25 mouse cellular contexts compared by ENCODE assay signal in genomic region chr13:60222336-60222735, GRCm38 (mm10). TPM values are rescaled to one million over a fixed set of nuclear protein-coding genes. Genes with fewer than 3 reads are reported as not detected.
DNase-seq lines count a peak whose midpoint lies in the region; ATAC-seq and TF ChIP-seq lines count a peak whose summit lies in the region.
"Had no signal": no experiment of that assay in that cellular context is flagged by ENCODE, and none has a peak within 500 bp of the region (broad histone marks: within the 10 kb centered on the region; RNA-seq: fewer than 3 reads in every experiment).

No protein-coding gene starts in this region.

- peak overlapping the region; percentile 22; the same call in 1 of the 2 replicates for H3K27ac ChIP-seq in heart, embryonic 13.5 days (replicated peaks)
- H3K27ac ChIP-seq in lung, embryonic 14.5 days (ENCODE audit: low read depth), result peak overlapping the region; percentile 70; the same call in 1 of the 2 replicates
- peak overlapping the region; percentile 54; the same call in 1 of the 2 replicates for H3K27ac ChIP-seq in intestine, embryonic 15.5 days
- H3K27ac ChIP-seq in stomach, embryonic 15.5 days, result peak overlapping the region; percentile 41
- H3K27ac ChIP-seq: forebrain, embryonic 15.5 days; hindbrain, embryonic 14.5 days; liver, embryonic 12.5 days had no signal

- no peak overlapping the region for H3K4me2 ChIP-seq in heart, embryonic 13.5 days
- H3K4me2 ChIP-seq in lung, embryonic 14.5 days, result peak overlapping the region; percentile 12; the same call in 1 of the 2 replicates
- no peak overlapping the region for H3K4me2 ChIP-seq in intestine, embryonic 15.5 days (replicated peaks)
- H3K4me2 ChIP-seq in stomach, embryonic 15.5 days, result no peak overlapping the region
- H3K4me2 ChIP-seq: forebrain, embryonic 15.5 days; hindbrain, embryonic 14.5 days; liver, embryonic 12.5 days; midbrain, embryonic 11.5 days had no signal

- H3K4me3 ChIP-seq in heart, embryonic 13.5 days, result no peak overlapping the region
- no peak overlapping the region for H3K4me3 ChIP-seq in lung, embryonic 14.5 days (ENCODE audit: low read depth, low read length)
- no peak overlapping the region for H3K4me3 ChIP-seq in lung, adult 2 months (replicated peaks; ENCODE audit: extremely low read depth, low read depth, low read length)
- no peak overlapping the region for H3K4me3 ChIP-seq in intestine, embryonic 15.5 days (replicated peaks)
- no peak overlapping the region for H3K4me3 ChIP-seq in stomach, embryonic 15.5 days (replicated peaks)
- H3K4me3 ChIP-seq: forebrain, embryonic 15.5 days; liver, embryonic 12.5 days had no signal

- H3K9me3 ChIP-seq in heart, embryonic 13.5 days, result no peaks in the 10 kb centered on the region
- H3K9me3 ChIP-seq in lung, embryonic 14.5 days (ENCODE audit: low read depth, low read length), result no peaks in the 10 kb centered on the region
- no peaks in the 10 kb centered on the region for H3K9me3 ChIP-seq in intestine, embryonic 15.5 days
- no peaks in the 10 kb centered on the region for H3K9me3 ChIP-seq in stomach, embryonic 15.5 days
- H3K9me3 ChIP-seq: forebrain, embryonic 15.5 days; liver, embryonic 12.5 days had no signal

- no peaks in the 10 kb centered on the region for H3K36me3 ChIP-seq in heart, embryonic 13.5 days
- no peaks in the 10 kb centered on the region for H3K36me3 ChIP-seq in lung, embryonic 14.5 days (ENCODE audit: insufficient read depth)
- no peaks in the 10 kb centered on the region for H3K36me3 ChIP-seq in intestine, embryonic 15.5 days
- H3K36me3 ChIP-seq in stomach, embryonic 15.5 days, result no peaks in the 10 kb centered on the region
- H3K36me3 ChIP-seq: forebrain, embryonic 15.5 days; liver, embryonic 12.5 days had no signal

- ATAC-seq in heart, embryonic 13.5 days (ENCODE audit: extremely low read depth, insufficient number of reproducible peaks, low FRiP score, low TSS enrichment), result no peak
- ATAC-seq in lung, embryonic 14.5 days (ENCODE audit: insufficient read depth), result no peak
- no peak for ATAC-seq in intestine, embryonic 15.5 days
- no peak for ATAC-seq in stomach, embryonic 15.5 days (ENCODE audit: insufficient read depth, low FRiP score, low read depth)
- ATAC-seq: CD4-positive, CD25-positive, alpha-beta regulatory T cell, adult 4 months; forebrain, embryonic 15.5 days; inflammation-experienced regulatory T-cells, adult 6 months; liver, embryonic 12.5 days had no signal

- 72% methylated on average over 11 of the region's 11 CpGs for WGBS in heart, embryonic 13.5 days
- WGBS in lung, embryonic 14.5 days, result 47% methylated on average over 11 of the region's 11 CpGs
- WGBS in lung, adult 2 months, result 74% methylated on average over 11 of the region's 11 CpGs
- 51% methylated on average over 11 of the region's 11 CpGs for WGBS in intestine, embryonic 15.5 days
- WGBS in stomach, embryonic 15.5 days, result 53% methylated on average over 11 of the region's 11 CpGs

- no peak for TF ChIP-seq POLR2A in lung, adult 2 months (IDR thresholded peaks at IDR 0.05; ENCODE audit: borderline replicate concordance, extremely low read depth, low read depth, low read length)

- no peak overlapping the region for H3K9ac ChIP-seq in heart, embryonic 13.5 days
- H3K9ac ChIP-seq in lung, embryonic 14.5 days, result no peak overlapping the region
- no peak overlapping the region for H3K9ac ChIP-seq in intestine, embryonic 15.5 days
- H3K9ac ChIP-seq in stomach, embryonic 15.5 days, result no peak overlapping the region
- H3K9ac ChIP-seq: forebrain, embryonic 15.5 days; hindbrain, embryonic 14.5 days; liver, embryonic 12.5 days had no signal

- 0 out of 2 replicates have a peak, but pooled peaks have one; percentile 13 for TF ChIP-seq CTCF in lung, embryonic 14.5 days (IDR thresholded peaks at IDR 0.05; ENCODE audit: low read depth)
- TF ChIP-seq CTCF in lung, adult 2 months (IDR thresholded peaks at IDR 0.05; ENCODE audit: insufficient read depth, low read length), result no peak

- no peak for DNase-seq in heart, adult 9 months (ENCODE audit: low spot score in 2 of 2)
- peak; percentile 76 for DNase-seq in lung, embryonic 14.5 days
- no peak for DNase-seq in lung, adult 2 months
- no peak for DNase-seq in adrenal gland, adult (ENCODE audit: inconsistent age in 2 of 2, low spot score in 1 of 2)
- no peak for DNase-seq in urinary bladder, postnatal 10 days (ENCODE audit: low spot score)
- DNase-seq: adrenal gland, postnatal 36 days; cerebellum, adult 11-12 months; cerebellum, postnatal 10 days; gastrocnemius, postnatal 14 days; heart, adult 18-20 months; heart, postnatal 4 days; kidney, postnatal 10 days; left cerebral cortex, postnatal 4 days; lung, postnatal 14 days; right cerebral cortex, adult 18-20 months; thymus, postnatal 25 days had no signal

- H3K27me3 ChIP-seq in heart, embryonic 13.5 days (replicated peaks), result no peaks in the 10 kb centered on the region
- H3K27me3 ChIP-seq in lung, embryonic 14.5 days (ENCODE audit: insufficient read depth, low read length), result no peaks in the 10 kb centered on the region
- H3K27me3 ChIP-seq in intestine, embryonic 15.5 days (replicated peaks), result no peaks in the 10 kb centered on the region
- no peaks in the 10 kb centered on the region for H3K27me3 ChIP-seq in stomach, embryonic 15.5 days (replicated peaks)
- H3K27me3 ChIP-seq: forebrain, embryonic 15.5 days; liver, embryonic 12.5 days had no signal

- peaks cover 25% of the 10 kb centered on the region for H3K4me1 ChIP-seq in heart, embryonic 13.5 days
- H3K4me1 ChIP-seq in lung, embryonic 14.5 days (ENCODE audit: insufficient read depth), result peaks cover 10% of the 10 kb centered on the region
- H3K4me1 ChIP-seq in lung, adult 2 months (ENCODE audit: control insufficient read depth, insufficient read depth, low read length), result peaks cover 3% of the 10 kb centered on the region; the same call in 1 of the 2 replicates
- peaks cover 14% of the 10 kb centered on the region for H3K4me1 ChIP-seq in intestine, embryonic 15.5 days (replicated peaks)
- H3K4me1 ChIP-seq in stomach, embryonic 15.5 days, result peaks cover 15% of the 10 kb centered on the region
- H3K4me1 ChIP-seq: liver, embryonic 12.5 days had no signal

RNA-seq across cellular contexts. Expression of gene Gas1, which starts 45.2 kb away (rescaled TPM):
- polyA plus RNA-seq in heart, embryonic 13.5 days (2015; fragmentation: Nextera tagmentation; extraction: Ambion mirVana), result 26.2 and 30.3 TPM in 2 replicates
- polyA plus RNA-seq in lung, embryonic 14.5 days (2014; fragmentation: Nextera tagmentation; extraction: Ambion mirVana), result 31.0 and 32.1 TPM in 2 replicates
- 66.0 and 124 TPM in 2 replicates for polyA plus RNA-seq in lung, adult 2 months (2012; rRNA removed)
- polyA plus RNA-seq in intestine, embryonic 15.5 days (2015; fragmentation: Nextera tagmentation; extraction: Ambion mirVana), result 78.0 and 93.4 TPM in 2 replicates
- polyA plus RNA-seq in stomach, embryonic 15.5 days (2015; fragmentation: Nextera tagmentation; extraction: Ambion mirVana), result 98.6 and 104 TPM in 2 replicates
- polyA plus RNA-seq: CD4-positive, CD25-positive, alpha-beta regulatory T cell, adult 4 months; inflammation-experienced regulatory T-cells, adult 6 months had no signal
